Mouse (Mus musculus): ENCODE results near the gene Sprr1b. TPM values are rescaled to one million over a fixed set of nuclear protein-coding genes. Genes with fewer than 3 reads are reported as not detected.

Sprr1b gene
- total and polyA plus RNA-seq, 2 experiments, result not detected

DNA sequence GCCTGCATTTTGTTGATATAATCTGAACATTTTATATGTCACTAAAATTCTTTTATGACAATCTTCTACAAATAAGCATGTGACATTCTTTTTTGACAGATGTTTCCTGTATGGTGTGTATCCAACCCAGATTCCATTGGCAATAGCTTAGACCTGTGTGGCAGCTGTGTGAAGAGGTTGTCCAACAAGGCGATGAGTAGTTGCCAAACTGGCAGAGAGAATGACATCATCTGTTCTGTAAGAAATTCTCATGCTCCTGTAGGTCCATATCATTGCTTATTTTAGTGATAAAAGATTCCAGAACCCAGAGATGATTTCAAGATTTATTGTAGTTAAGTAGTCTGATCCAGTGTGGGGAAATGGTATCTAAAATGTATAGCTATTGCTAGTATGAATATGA lies 28.0 kb upstream of the Sprr1b start:
- WGBS, result 84% methylated on average over 1 of the region's 1 CpGs
- Histone ChIP-seq H3K9ac (ENCODE audit: low read depth, low read length) (no peak overlapping the region), H3K79me2 (ENCODE audit: control insufficient read depth, insufficient read depth, low read length) (no peaks in the 10 kb centered on the region), H3K36me3 (ENCODE audit: control insufficient read depth, insufficient read depth, low read length) (no peaks in the 10 kb centered on the region), H3K27ac (replicated peaks; ENCODE audit: insufficient read depth, low read depth, low read length) (no peak overlapping the region), H3K27me3 (ENCODE audit: control insufficient read depth, insufficient read depth, low read length) (no peaks in the 10 kb centered on the region), H3K4me1 (ENCODE audit: control insufficient read depth, insufficient read depth, low read length) (no peaks in the 10 kb centered on the region), H3K4me3 (ENCODE audit: insufficient read depth, low read depth, low read length) (no peak overlapping the region)
- no peak for DNase-seq (ENCODE audit: extremely low read depth, low read depth, low spot score)
- TF ChIP-seq POLR2A (IDR thresholded peaks at IDR 0.05; ENCODE audit: extremely low read depth, insufficient read depth, low read length), result no peak
- TF ChIP-seq CTCF (IDR thresholded peaks at IDR 0.05; ENCODE audit: low read depth, low read length), result no peak

GRCm38 (mm10) chr3:92458620-92459019 lies 20.0 kb upstream of the Sprr1b start, which contains the start of gene Sprr3:
Gene Sprr3 (minus strand): TSS chr3:92458720.
- H3K9ac ChIP-seq (ENCODE audit: low read depth, low read length), result no peak within 1 kb of the TSS
- H3K36me3 ChIP-seq (ENCODE audit: control insufficient read depth, insufficient read depth, low read length), result no peaks in the 10 kb centered on the region
- DNase-seq (ENCODE audit: extremely low read depth, low read depth, low spot score), result no peak
- H3K4me3 ChIP-seq (ENCODE audit: insufficient read depth, low read depth, low read length), result no peak within 1 kb of the TSS
- no peak within 1 kb of the TSS for H3K27ac ChIP-seq (replicated peaks; ENCODE audit: insufficient read depth, low read depth, low read length)
- H3K79me2 ChIP-seq (ENCODE audit: control insufficient read depth, insufficient read depth, low read length), result no peaks in the 10 kb centered on the region
- 64% methylated on average over 2 of the region's 2 CpGs for WGBS
- TF ChIP-seq CTCF (IDR thresholded peaks at IDR 0.05; ENCODE audit: low read depth, low read length), result no peak
- no peak for TF ChIP-seq POLR2A (IDR thresholded peaks at IDR 0.05; ENCODE audit: extremely low read depth, insufficient read depth, low read length)
- no peaks in the 10 kb centered on the region for H3K27me3 ChIP-seq (ENCODE audit: control insufficient read depth, insufficient read depth, low read length)
- H3K4me1 ChIP-seq (ENCODE audit: control insufficient read depth, insufficient read depth, low read length), result no peaks in the 10 kb centered on the region

DNA sequence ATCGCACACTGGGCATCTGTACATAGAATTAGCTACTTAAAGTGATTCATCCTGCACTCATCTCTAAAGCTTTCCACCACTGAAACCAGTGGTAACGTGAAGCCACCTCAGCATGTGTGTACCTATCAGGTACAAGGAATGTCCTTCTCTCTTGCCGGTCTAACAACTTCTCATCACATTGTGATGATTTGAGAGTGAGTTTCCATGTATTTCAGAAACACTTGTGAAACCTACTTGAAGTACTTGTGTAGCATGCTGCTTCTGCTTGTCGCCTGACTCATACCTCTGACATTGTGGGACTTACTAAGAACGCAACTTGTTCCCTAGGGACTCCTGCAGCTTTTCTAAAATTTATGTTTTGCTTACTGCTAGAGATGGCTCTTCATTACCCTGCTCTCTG lies 16.6 kb upstream of the Sprr1b start:
- no peaks in the 10 kb centered on the region for H3K4me1 ChIP-seq (ENCODE audit: control insufficient read depth, insufficient read depth, low read length)
- TF ChIP-seq CTCF (IDR thresholded peaks at IDR 0.05; ENCODE audit: low read depth, low read length), result no peak
- no peak for TF ChIP-seq POLR2A (IDR thresholded peaks at IDR 0.05; ENCODE audit: extremely low read depth, insufficient read depth, low read length)
- 85% methylated on average over 5 of the region's 5 CpGs for WGBS
- no peak overlapping the region for H3K9ac ChIP-seq (ENCODE audit: low read depth, low read length)
- no peaks in the 10 kb centered on the region for H3K36me3 ChIP-seq (ENCODE audit: control insufficient read depth, insufficient read depth, low read length)
- no peak overlapping the region for H3K4me3 ChIP-seq (ENCODE audit: insufficient read depth, low read depth, low read length)
- no peaks in the 10 kb centered on the region for H3K27me3 ChIP-seq (ENCODE audit: control insufficient read depth, insufficient read depth, low read length)
- H3K79me2 ChIP-seq (ENCODE audit: control insufficient read depth, insufficient read depth, low read length), result no peaks in the 10 kb centered on the region
- DNase-seq (ENCODE audit: extremely low read depth, low read depth, low spot score), result no peak
- H3K27ac ChIP-seq (replicated peaks; ENCODE audit: insufficient read depth, low read depth, low read length), result no peak overlapping the region

DNA sequence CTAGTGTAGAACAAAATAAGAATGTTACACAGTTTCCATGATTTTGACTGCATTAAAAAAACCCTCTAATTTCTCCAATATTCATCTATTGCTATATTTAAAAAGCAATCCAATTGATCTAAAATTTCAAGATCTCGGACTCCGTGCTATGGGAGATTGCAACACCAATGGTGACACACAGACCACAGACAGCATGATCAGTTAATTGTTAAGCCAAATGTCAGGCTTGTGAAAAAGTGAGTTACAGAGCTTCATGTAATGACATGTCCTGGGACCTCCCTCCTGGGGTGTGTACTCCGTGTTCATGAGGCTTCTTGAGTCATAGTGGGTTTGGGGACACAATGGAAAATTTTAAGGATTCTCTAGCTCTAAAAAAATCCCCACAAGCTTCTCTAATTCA lies 1.6 kb upstream of the Sprr1b start:
- DNase-seq (ENCODE audit: extremely low read depth, low read depth, low spot score), result peak; percentile 69
- TF ChIP-seq POLR2A (IDR thresholded peaks at IDR 0.05; ENCODE audit: extremely low read depth, insufficient read depth, low read length) (no peak), CTCF (IDR thresholded peaks at IDR 0.05; ENCODE audit: low read depth, low read length) (no peak)
- Histone ChIP-seq H3K9ac (ENCODE audit: low read depth, low read length) (no peak overlapping the region), H3K27me3 (ENCODE audit: control insufficient read depth, insufficient read depth, low read length) (no peaks in the 10 kb centered on the region), H3K4me3 (ENCODE audit: insufficient read depth, low read depth, low read length) (no peak overlapping the region), H3K79me2 (ENCODE audit: control insufficient read depth, insufficient read depth, low read length) (no peaks in the 10 kb centered on the region), H3K4me1 (ENCODE audit: control insufficient read depth, insufficient read depth, low read length) (no peaks in the 10 kb centered on the region), H3K27ac (replicated peaks; ENCODE audit: insufficient read depth, low read depth, low read length) (no peak overlapping the region), H3K36me3 (ENCODE audit: control insufficient read depth, insufficient read depth, low read length) (no peaks in the 10 kb centered on the region)
- WGBS, result 31% methylated on average over 3 of the region's 3 CpGs

DNA sequence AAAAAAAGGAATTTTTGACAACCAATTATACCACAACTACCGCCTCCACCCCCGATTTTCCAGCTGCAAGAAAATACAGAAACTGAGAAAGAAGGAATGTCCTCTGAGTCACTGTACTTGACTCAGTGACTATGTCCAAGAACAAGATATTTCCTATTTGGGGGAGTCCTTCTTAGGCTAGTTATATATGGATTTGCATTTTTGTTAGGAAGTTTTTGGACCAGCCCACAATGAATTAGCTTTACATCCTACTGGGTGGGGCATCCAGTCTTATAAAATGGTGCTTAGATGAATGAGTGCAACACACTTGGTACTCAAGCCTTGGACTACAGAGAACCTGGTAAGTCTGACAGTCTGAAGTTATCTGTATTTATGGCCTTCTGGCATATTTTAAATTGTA lies 6.3 kb downstream of the Sprr1b start, which contains the start of gene Sprr2k:
Sprr2k (plus strand) TSS at position 301 of the 400 bp plus-strand sequence.
- H3K9ac ChIP-seq (ENCODE audit: low read depth, low read length), result no peak within 1 kb of the TSS
- H3K36me3 ChIP-seq (ENCODE audit: control insufficient read depth, insufficient read depth, low read length), result no peaks in the 10 kb centered on the region
- H3K79me2 ChIP-seq (ENCODE audit: control insufficient read depth, insufficient read depth, low read length), result no peaks in the 10 kb centered on the region
- WGBS, result 89% methylated on average over 2 of the region's 2 CpGs
- H3K4me3 ChIP-seq (ENCODE audit: insufficient read depth, low read depth, low read length), result no peak within 1 kb of the TSS
- DNase-seq (ENCODE audit: extremely low read depth, low read depth, low spot score), result no peak
- no peak for TF ChIP-seq CTCF (IDR thresholded peaks at IDR 0.05; ENCODE audit: low read depth, low read length)
- no peak for TF ChIP-seq POLR2A (IDR thresholded peaks at IDR 0.05; ENCODE audit: extremely low read depth, insufficient read depth, low read length)
- no peaks in the 10 kb centered on the region for H3K4me1 ChIP-seq (ENCODE audit: control insufficient read depth, insufficient read depth, low read length)
- no peak within 1 kb of the TSS for H3K27ac ChIP-seq (replicated peaks; ENCODE audit: insufficient read depth, low read depth, low read length)
- no peaks in the 10 kb centered on the region for H3K27me3 ChIP-seq (ENCODE audit: control insufficient read depth, insufficient read depth, low read length)

- TF ChIP-seq CTCF (IDR thresholded peaks at IDR 0.05; ENCODE audit: low read depth, low read length) (no peak), POLR2A (IDR thresholded peaks at IDR 0.05; ENCODE audit: extremely low read depth, insufficient read depth, low read length) (no peak)
- no peak for DNase-seq (ENCODE audit: extremely low read depth, low read depth, low spot score)
- WGBS, result 89% methylated on average over 6 of the region's 6 CpGs
- Histone ChIP-seq H3K79me2 (ENCODE audit: control insufficient read depth, insufficient read depth, low read length) (no peaks in the 10 kb centered on the region), H3K4me1 (ENCODE audit: control insufficient read depth, insufficient read depth, low read length) (no peaks in the 10 kb centered on the region), H3K4me3 (ENCODE audit: insufficient read depth, low read depth, low read length) (no peak within 1 kb of the TSS), H3K36me3 (ENCODE audit: control insufficient read depth, insufficient read depth, low read length) (no peaks in the 10 kb centered on the region), H3K9ac (ENCODE audit: low read depth, low read length) (no peak within 1 kb of the TSS), H3K27me3 (ENCODE audit: control insufficient read depth, insufficient read depth, low read length) (no peaks in the 10 kb centered on the region), H3K27ac (replicated peaks; ENCODE audit: insufficient read depth, low read depth, low read length) (no peak within 1 kb of the TSS)
Observed at GRCm38 (mm10) chr3:92429323-92429722, 9.3 kb downstream of the Sprr1b start, which contains the start of gene Gm9774. Gene Gm9774 (minus strand): TSS chr3:92429423.
